Mouse (Mus musculus) liver, postnatal 0 days (tissue): Measurements from ENCODE around the gene Chd2. TPM values are rescaled to one million over a fixed set of nuclear protein-coding genes. Genes with fewer than 3 reads are reported as not detected.
A peak's percentile ranks its signal among the peaks of the same experiment; 100 is the strongest.

Source experiments
- ATAC-seq: fragments of 200-750 bp; cut with Nextera tagmentation; 2 replicates; pipeline ENCODE4 v1.8.0; 2017; ENCODE audit warnings: mild to moderate bottlenecking, moderate library complexity
- DNase-seq: peaks from one replicate; pipeline ENCODE4 v3.0.0-alpha.2; 2016
- H3K27ac ChIP-seq: fragments of 300-500 bp; sonication (generic); 2 replicates; pipeline ENCODE4 v1.5.1; 2014; ENCODE audit warnings: antibody characterized with exemption, moderate library complexity, mild to moderate bottlenecking, low read depth
- H3K27me3 ChIP-seq: fragments of 300-500 bp; sonication (generic); 2 replicates; pipeline ENCODE4 v1.6.1; 2014; ENCODE audit warnings: low read length, control low read depth, mixed read lengths; ENCODE audit not compliant: insufficient read depth
- H3K36me3 ChIP-seq: fragments of 300-500 bp; sonication (generic); replicated peaks from 2 replicates; pipeline ENCODE4 v1.6.1; 2014; ENCODE audit warnings: mild to moderate bottlenecking, control low read depth, low read length, moderate library complexity, mixed read lengths; ENCODE audit not compliant: insufficient read depth
- H3K4me1 ChIP-seq: fragments of 300-500 bp; sonication (generic); 2 replicates; pipeline ENCODE4 v1.6.1; 2014; ENCODE audit warnings: antibody characterized with exemption, mild to moderate bottlenecking, control low read depth; ENCODE audit not compliant: insufficient read depth
- H3K4me2 ChIP-seq: fragments of 300-500 bp; sonication (generic); 2 replicates; pipeline ENCODE4 v1.6.1; 2014; ENCODE audit warnings: low read depth, mild to moderate bottlenecking, low read length, moderate library complexity, mixed read lengths
- H3K4me3 ChIP-seq: fragments of 300-500 bp; sonication (generic); 2 replicates; pipeline ENCODE4 v1.5.1; 2014; ENCODE audit warnings: low read depth, low read length
- H3K9ac ChIP-seq: fragments of 300-500 bp; sonication (generic); replicated peaks from 2 replicates; pipeline ENCODE4 v1.6.1; 2014; ENCODE audit warnings: mild to moderate bottlenecking, moderate library complexity
- H3K9me3 ChIP-seq: fragments of 300-500 bp; sonication (generic); 2 replicates; pipeline ENCODE4 v1.6.1; 2016; ENCODE audit warnings: mild to moderate bottlenecking, control low read depth, low read length, mixed read lengths
- CTCF ChIP-seq: sonication (generic); IDR thresholded peaks from 2 replicates; pipeline ENCODE4 v1.5.1; 2016; ENCODE audit warnings: antibody characterized with exemption, low read depth
- EP300 ChIP-seq: IDR thresholded peaks from 2 replicates; pipeline ENCODE4 v1.6.1; 2016; ENCODE audit warnings: antibody characterized with exemption, low read depth, mild to moderate bottlenecking
- WGBS: fragments of 180-500 bp; shearing (Covaris S2); extraction: QIAGEN DNeasy Blood & Tissue Kit; methylation state at CpG from one replicate; pipeline ENCODE4 v1.1.7; 2014; ENCODE audit not compliant: insufficient replicate concordance; 5-methylcytosine and 5-hydroxymethylcytosine counted together
- polyA plus RNA-seq: library from polyadenylated mRNA; unstranded; fragments of >200 nt; fragmentation: Nextera tagmentation; extraction: Ambion mirVana; gene quantifications from 2 replicates; pipeline ENCODE4 v1.2.1, GENCODE M21; 2015

The Chd2 gene
- polyA plus RNA-seq, 1 experiment from 2014 or later, result 17.2 TPM

GRCm38 (mm10) chr7:73553160-73553559, 11.5 kb upstream of the Chd2 start:
- Histone ChIP-seq H3K4me2 (peak overlapping the region; percentile 52; the same call in 1 of the 2 replicates), H3K4me3 (no peak overlapping the region)

DNA sequence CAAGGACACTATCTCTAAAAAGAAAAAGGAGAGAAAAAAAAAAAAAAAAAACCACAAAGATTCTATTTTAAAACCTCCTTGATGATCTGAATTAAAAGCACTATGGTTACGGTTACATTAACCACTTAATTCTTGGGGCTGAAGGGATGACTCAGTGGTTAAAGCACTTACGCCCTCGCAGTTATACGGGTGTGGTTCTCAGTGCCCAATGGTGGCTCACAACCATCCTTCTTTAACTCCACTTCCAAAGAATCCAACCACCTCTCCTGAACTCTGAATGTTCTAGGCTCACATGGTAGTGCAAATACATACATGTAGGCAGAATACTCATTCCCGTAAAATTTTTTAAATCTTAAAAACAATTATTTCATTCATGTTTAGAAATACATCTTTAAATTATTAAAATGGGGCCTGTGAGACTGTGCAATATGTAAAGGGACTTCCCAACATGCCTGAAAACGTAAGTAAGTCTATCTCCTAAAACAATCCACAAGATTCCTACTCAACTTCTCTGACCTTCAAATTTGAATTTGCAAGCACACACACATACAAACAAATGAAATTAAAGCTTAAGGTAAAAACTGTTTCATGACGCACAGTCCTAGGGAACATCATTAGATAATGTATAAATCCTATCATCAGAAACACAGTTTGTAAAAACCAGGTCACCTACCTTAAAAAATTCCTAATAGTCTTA, 10.6 kb upstream of the Chd2 start:
- Histone ChIP-seq H3K27me3 (no peaks in the 10 kb centered on the region), H3K4me1 (peaks cover 8% of the 10 kb centered on the region), H3K4me3 (0 out of 2 replicates have a peak overlapping the region, but pooled peaks have one; percentile 5), H3K36me3 (peaks cover 38% of the 10 kb centered on the region), H3K9me3 (no peaks in the 10 kb centered on the region), H3K9ac (no peak overlapping the region), H3K27ac (0 out of 2 replicates have a peak overlapping the region, but pooled peaks have one; percentile 24), H3K4me2 (peak overlapping the region; percentile 52)
- DNase-seq (no peak), ATAC-seq (peak; percentile 64; the same call in 1 of the 2 replicates)
- TF ChIP-seq EP300 (no peak), CTCF (no peak)
- WGBS, result 64% methylated on average over 7 of the region's 7 CpGs

More at GRCm38 (mm10) chr7:73553160-73553559, 11.5 kb upstream of the Chd2 start:
- no peaks in the 10 kb centered on the region for H3K9me3 ChIP-seq
- no peak overlapping the region for H3K9ac ChIP-seq
- peaks cover 34% of the 10 kb centered on the region for H3K36me3 ChIP-seq
- no peak for DNase-seq
- no peak overlapping the region for H3K27ac ChIP-seq
- H3K27me3 ChIP-seq, result no peaks in the 10 kb centered on the region
- WGBS, result 56% methylated on average over 2 of the region's 2 CpGs
- no peak for ATAC-seq
- TF ChIP-seq EP300 (no peak), CTCF (no peak)
- peaks cover 6% of the 10 kb centered on the region for H3K4me1 ChIP-seq

DNA sequence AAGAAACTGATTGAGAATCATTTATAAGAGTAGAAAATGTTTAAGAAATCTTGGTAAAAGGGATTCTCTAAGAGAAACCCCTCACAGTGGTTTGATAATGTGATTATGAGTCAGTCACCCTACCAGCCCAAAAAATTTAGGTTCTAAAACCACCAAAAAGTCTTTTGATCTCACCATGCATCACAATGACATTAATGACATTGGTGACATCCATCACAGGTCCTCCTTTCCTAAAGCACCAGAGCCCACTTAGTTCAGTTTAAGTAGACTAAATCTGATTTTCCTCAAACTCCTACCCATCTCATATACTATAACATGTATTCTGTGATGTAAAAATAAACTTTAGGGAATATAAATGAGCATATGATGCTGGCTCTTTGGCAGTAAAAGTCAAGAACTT, 9.7 kb upstream of the Chd2 start:
- no peaks in the 10 kb centered on the region for H3K27me3 ChIP-seq
- H3K36me3 ChIP-seq, result peaks cover 45% of the 10 kb centered on the region
- TF ChIP-seq EP300, result no peak
- no peak for TF ChIP-seq CTCF
- no peak overlapping the region for H3K9ac ChIP-seq
- 0 out of 2 replicates have a peak overlapping the region, but pooled peaks have one; percentile 1 for H3K4me2 ChIP-seq
- H3K9me3 ChIP-seq, result no peaks in the 10 kb centered on the region
- peaks cover 11% of the 10 kb centered on the region for H3K4me1 ChIP-seq
- ATAC-seq, result no peak
- no peak for DNase-seq
- 0 out of 2 replicates have a peak overlapping the region, but pooled peaks have one; percentile 24 for H3K27ac ChIP-seq
- no peak overlapping the region for H3K4me3 ChIP-seq

- H3K27me3 ChIP-seq, result no peaks in the 10 kb centered on the region
- H3K36me3 ChIP-seq, result peaks cover 63% of the 10 kb centered on the region
- H3K4me2 ChIP-seq, result no peak overlapping the region
- ATAC-seq, result no peak
- no peaks in the 10 kb centered on the region for H3K9me3 ChIP-seq
- 0 out of 2 replicates have a peak overlapping the region, but pooled peaks have one; percentile 7 for H3K27ac ChIP-seq
- TF ChIP-seq EP300 (no peak), CTCF (no peak)
- peaks cover 14% of the 10 kb centered on the region for H3K4me1 ChIP-seq
- H3K4me3 ChIP-seq, result no peak overlapping the region
- DNase-seq, result no peak
- H3K9ac ChIP-seq, result no peak overlapping the region
- WGBS, result 72% methylated on average over 2 of the region's 2 CpGs
Measured at GRCm38 (mm10) chr7:73548051-73548450, 6.4 kb upstream of the Chd2 start.

DNA sequence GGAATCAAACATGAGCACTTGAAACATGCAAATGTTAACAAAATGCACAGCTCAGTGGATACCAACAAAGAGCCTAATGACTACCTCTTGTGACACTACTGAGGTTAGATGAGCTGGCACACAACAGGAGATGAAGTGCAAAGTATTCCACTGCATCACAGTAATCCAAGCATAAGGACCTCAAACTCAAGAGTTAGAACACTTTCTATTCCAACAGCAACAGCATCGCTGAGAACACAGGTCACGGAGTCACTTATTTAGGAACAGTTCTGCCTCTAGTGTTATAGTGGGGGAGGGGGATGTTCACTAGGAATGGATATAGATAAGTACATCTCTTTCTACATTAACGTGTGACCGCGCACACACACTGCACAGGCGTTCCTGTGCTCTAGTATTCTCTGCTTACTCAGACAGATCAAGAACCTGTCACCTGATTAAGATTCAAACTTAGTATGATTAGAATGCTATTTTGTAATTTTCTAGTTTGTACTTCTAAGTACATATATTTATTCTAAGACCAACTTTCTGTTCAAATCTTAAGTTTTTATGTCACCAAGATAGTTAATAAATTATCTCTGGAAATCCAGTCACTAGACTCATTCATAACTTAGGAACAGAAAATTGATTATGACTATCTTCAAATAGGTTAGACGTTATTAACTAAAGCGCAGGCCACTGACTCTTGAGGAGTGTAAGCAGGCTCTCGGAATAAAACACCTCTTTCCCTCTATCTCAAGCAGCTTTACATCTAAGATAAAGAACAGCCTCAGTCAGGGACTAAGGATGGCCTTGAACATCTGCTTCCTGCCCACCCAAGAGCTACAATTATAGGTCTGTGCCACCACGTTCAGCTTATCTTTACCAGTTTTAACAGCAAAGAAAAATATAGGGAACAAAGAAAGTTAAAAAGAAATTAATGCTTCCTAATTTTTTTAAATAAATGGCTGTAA, 5.2 kb upstream of the Chd2 start:
- Histone ChIP-seq H3K9me3 (no peaks in the 10 kb centered on the region), H3K4me3 (no peak overlapping the region), H3K4me2 (peak overlapping the region; percentile 15; the same call in 1 of the 2 replicates), H3K9ac (no peak overlapping the region), H3K36me3 (peaks cover 55% of the 10 kb centered on the region), H3K27ac (no peak overlapping the region), H3K4me1 (peaks cover 11% of the 10 kb centered on the region), H3K27me3 (no peaks in the 10 kb centered on the region)
- WGBS, result 42% methylated on average over 10 of the region's 10 CpGs
- DNase-seq (no peak), ATAC-seq (peak; percentile 61)
- TF ChIP-seq CTCF (no peak), EP300 (no peak)

DNA sequence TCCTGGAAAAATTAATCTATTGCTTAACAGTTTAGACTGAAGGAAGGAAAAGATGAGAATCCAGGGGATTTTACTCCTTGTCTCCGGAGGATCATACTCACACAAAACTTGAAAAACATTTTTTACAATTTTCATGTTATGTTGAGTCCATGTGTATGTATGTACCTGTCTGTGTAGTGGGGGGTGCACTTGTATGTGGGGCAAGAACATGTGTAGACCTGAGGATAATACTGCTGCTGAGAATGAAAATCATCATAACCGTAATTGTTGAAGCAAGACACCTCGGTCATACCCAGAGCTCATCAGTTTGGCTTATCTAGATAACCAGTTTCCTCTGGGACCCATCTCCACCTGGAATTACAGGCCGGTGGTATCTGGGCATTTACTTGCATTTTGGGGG, 3.4 kb upstream of the Chd2 start:
- H3K36me3 ChIP-seq, result peaks cover 42% of the 10 kb centered on the region
- WGBS, result 77% methylated on average over 4 of the region's 4 CpGs
- H3K27me3 ChIP-seq, result no peaks in the 10 kb centered on the region
- no peaks in the 10 kb centered on the region for H3K9me3 ChIP-seq
- ATAC-seq (no peak), DNase-seq (no peak)
- H3K9ac ChIP-seq, result no peak overlapping the region
- no peak overlapping the region for H3K4me2 ChIP-seq
- TF ChIP-seq CTCF, result no peak
- no peak for TF ChIP-seq EP300
- H3K4me3 ChIP-seq, result no peak overlapping the region
- peaks cover 11% of the 10 kb centered on the region for H3K4me1 ChIP-seq
- no peak overlapping the region for H3K27ac ChIP-seq
